Mouse (Mus musculus): ENCODE measurements around the gene Gabarapl1.

Gabarapl1 gene

GRCm38 (mm10) chr6:129583014-129583413 is 50.1 kb downstream of the Gabarapl1 start:
- CTCF ChIA-PET = no interaction called here
- POLR2A ChIA-PET = no interaction called here

GRCm38 (mm10) chr6:129591508-129591907 is 58.5 kb downstream of the Gabarapl1 start, which contains the start of gene Klrd1:
Gene Klrd1 (plus strand): TSS chr6:129591782.
- CTCF ChIA-PET = no interaction called here
- POLR2A ChIA-PET = no interaction called here
